Comparison of ENCODE assay signal across 18 mouse cellular contexts in genomic region chr11:60231326-60231725, GRCm38 (mm10). TPM values are rescaled to one million over a fixed set of nuclear protein-coding genes. Genes with fewer than 3 reads are reported as not detected.
DNase-seq lines count a peak whose midpoint lies in the region; ATAC-seq lines count a peak whose summit lies in the region.
"Had no signal": no experiment of that assay in that cellular context is flagged by ENCODE, and none has a peak within 500 bp of the region (broad histone marks: within the 10 kb centered on the region; RNA-seq: fewer than 3 reads in every experiment).

No protein-coding gene starts in this region.

- 74% methylated on average over 3 of the region's 3 CpGs for WGBS in hindbrain, embryonic 16.5 days
- WGBS in hindbrain, embryonic 14.5 days: 62% methylated on average over 3 of the region's 3 CpGs
- WGBS in midbrain, embryonic 10.5 days: 62% methylated on average over 3 of the region's 3 CpGs
- WGBS in midbrain, embryonic 16.5 days: 42% methylated on average over 3 of the region's 3 CpGs
- 75% methylated on average over 3 of the region's 3 CpGs for WGBS in limb, embryonic 10.5 days

- H3K27me3 ChIP-seq in hindbrain, embryonic 16.5 days (replicated peaks; ENCODE audit: control insufficient read depth, insufficient read depth, low read length): no peaks in the 10 kb centered on the region
- no peaks in the 10 kb centered on the region for H3K27me3 ChIP-seq in hindbrain, embryonic 14.5 days (ENCODE audit: control insufficient read depth, insufficient read depth, low read length)
- H3K27me3 ChIP-seq in midbrain, embryonic 10.5 days (ENCODE audit: low read depth, poor library complexity, severe bottlenecking): no peaks in the 10 kb centered on the region
- H3K27me3 ChIP-seq in midbrain, embryonic 16.5 days (ENCODE audit: control insufficient read depth, insufficient read depth, low read depth, low read length): no peaks in the 10 kb centered on the region
- H3K27me3 ChIP-seq in limb, embryonic 10.5 days (ENCODE audit: low read depth, poor library complexity, severe bottlenecking): no peaks in the 10 kb centered on the region
- H3K27me3 ChIP-seq: heart, embryonic 13.5 days; neural tube, embryonic 13.5 days had no signal

- no peaks in the 10 kb centered on the region for H3K9me3 ChIP-seq in hindbrain, embryonic 16.5 days (ENCODE audit: control insufficient read depth, low read length)
- H3K9me3 ChIP-seq in hindbrain, embryonic 14.5 days (ENCODE audit: control insufficient read depth, low read length): no peaks in the 10 kb centered on the region
- no peaks in the 10 kb centered on the region for H3K9me3 ChIP-seq in midbrain, embryonic 10.5 days (replicated peaks)
- no peaks in the 10 kb centered on the region for H3K9me3 ChIP-seq in midbrain, embryonic 16.5 days (replicated peaks; ENCODE audit: control insufficient read depth, low read length, poor library complexity, severe bottlenecking)
- no peaks in the 10 kb centered on the region for H3K9me3 ChIP-seq in limb, embryonic 10.5 days (replicated peaks)
- H3K9me3 ChIP-seq: heart, embryonic 13.5 days; neural tube, embryonic 13.5 days had no signal

- 0 out of 2 replicates have a peak, but pooled peaks have one; percentile 48 for ATAC-seq in hindbrain, embryonic 16.5 days
- no peak for ATAC-seq in hindbrain, embryonic 14.5 days (ENCODE audit: low FRiP score)
- ATAC-seq in midbrain, embryonic 16.5 days: no peak

- 0 out of 2 replicates have a peak, but pooled peaks cover 2% of the 10 kb centered on the region for H3K36me3 ChIP-seq in hindbrain, embryonic 16.5 days (ENCODE audit: control insufficient read depth, insufficient read depth, low read length)
- peaks cover 9% of the 10 kb centered on the region; the same call in 1 of the 2 replicates for H3K36me3 ChIP-seq in hindbrain, embryonic 14.5 days (replicated peaks; ENCODE audit: control insufficient read depth, insufficient read depth)
- no peaks in the 10 kb centered on the region; the same call in 1 of the 2 replicates for H3K36me3 ChIP-seq in midbrain, embryonic 10.5 days
- H3K36me3 ChIP-seq in midbrain, embryonic 16.5 days (ENCODE audit: control insufficient read depth, insufficient read depth, low read length): peaks cover 8% of the 10 kb centered on the region
- no peaks in the 10 kb centered on the region for H3K36me3 ChIP-seq in limb, embryonic 10.5 days

- no peak overlapping the region for H3K9ac ChIP-seq in hindbrain, embryonic 16.5 days (ENCODE audit: low read depth, low read length)
- no peak overlapping the region for H3K9ac ChIP-seq in hindbrain, embryonic 14.5 days
- H3K9ac ChIP-seq in midbrain, embryonic 16.5 days (ENCODE audit: low read depth, low read length): no peak overlapping the region
- H3K9ac ChIP-seq: liver, embryonic 14.5 days; neural tube, embryonic 13.5 days had no signal

- H3K4me2 ChIP-seq in hindbrain, embryonic 16.5 days (ENCODE audit: low read length): no peak overlapping the region
- no peak overlapping the region for H3K4me2 ChIP-seq in hindbrain, embryonic 14.5 days (replicated peaks)
- H3K4me2 ChIP-seq in midbrain, embryonic 16.5 days (ENCODE audit: low read length): no peak overlapping the region
- H3K4me2 ChIP-seq: heart, embryonic 13.5 days; neural tube, embryonic 13.5 days had no signal

- no peak overlapping the region for H3K27ac ChIP-seq in hindbrain, embryonic 16.5 days (ENCODE audit: low read depth, low read length)
- H3K27ac ChIP-seq in hindbrain, embryonic 14.5 days: no peak overlapping the region
- H3K27ac ChIP-seq in midbrain, embryonic 10.5 days (replicated peaks): peak overlapping the region; percentile 53; the same call in 1 of the 2 replicates
- no peak overlapping the region for H3K27ac ChIP-seq in midbrain, embryonic 16.5 days (ENCODE audit: low read length)
- peak overlapping the region; percentile 56; the same call in 1 of the 2 replicates for H3K27ac ChIP-seq in limb, embryonic 10.5 days
- H3K27ac ChIP-seq: heart, embryonic 13.5 days; kidney, postnatal 0 days; liver, embryonic 14.5 days; neural tube, embryonic 13.5 days; stomach, postnatal 0 days had no signal

- peaks cover 3% of the 10 kb centered on the region for H3K4me1 ChIP-seq in hindbrain, embryonic 16.5 days (ENCODE audit: control insufficient read depth, insufficient read depth, low read depth, low read length)
- H3K4me1 ChIP-seq in hindbrain, embryonic 14.5 days (replicated peaks; ENCODE audit: control insufficient read depth, insufficient read depth, low read length): no peaks in the 10 kb centered on the region; the same call in 1 of the 2 replicates
- peaks cover 31% of the 10 kb centered on the region for H3K4me1 ChIP-seq in midbrain, embryonic 10.5 days
- no peaks in the 10 kb centered on the region for H3K4me1 ChIP-seq in midbrain, embryonic 16.5 days (ENCODE audit: control insufficient read depth, insufficient read depth, low read length)
- peaks cover 50% of the 10 kb centered on the region for H3K4me1 ChIP-seq in limb, embryonic 10.5 days

- peak; percentile 60 to 67 for DNase-seq in cerebellum, postnatal 14 days
- DNase-seq in cerebellum, adult 8-10 months: no peak
- DNase-seq in hindbrain, embryonic 14.5 days (ENCODE audit: low spot score): no peak
- no peak for DNase-seq in midbrain, embryonic 10.5 days (ENCODE audit: low spot score)
- DNase-seq in limb, embryonic 10.5 days (ENCODE audit: low spot score): no peak
- DNase-seq: embryo, embryonic 11 days; gastrocnemius, postnatal 14 days; heart, adult 18-20 months; heart, postnatal 4 days; kidney, adult 11 months; right cerebral cortex, adult 18-20 months had no signal

- no peak overlapping the region for H3K4me3 ChIP-seq in hindbrain, embryonic 16.5 days (ENCODE audit: low read length)
- no peak overlapping the region for H3K4me3 ChIP-seq in hindbrain, embryonic 14.5 days (replicated peaks; ENCODE audit: low read length)
- no peak overlapping the region for H3K4me3 ChIP-seq in midbrain, embryonic 10.5 days
- no peak overlapping the region for H3K4me3 ChIP-seq in midbrain, embryonic 16.5 days (ENCODE audit: low read depth, low read length)
- H3K4me3 ChIP-seq in limb, embryonic 10.5 days: no peak overlapping the region
- H3K4me3 ChIP-seq: heart, embryonic 13.5 days; neural tube, embryonic 13.5 days had no signal

RNA-seq across cellular contexts. Expression of gene Srebf1, which starts 8.9 kb away (rescaled TPM):
- 42.5 and 44.8 TPM in 2 replicates for polyA plus RNA-seq in hindbrain, embryonic 16.5 days (2015; fragmentation: Nextera tagmentation; extraction: Ambion mirVana)
- 37.3 and 40.3 TPM in 2 replicates for polyA plus RNA-seq in hindbrain, embryonic 14.5 days (2014; fragmentation: Nextera tagmentation; extraction: Ambion mirVana)
- 47.0 and 51.0 TPM in 2 replicates for polyA plus RNA-seq in midbrain, embryonic 10.5 days (2016; fragmentation: Nextera tagmentation; extraction: Ambion mirVana)
- 31.9 and 34.1 TPM in 2 replicates for polyA plus RNA-seq in midbrain, embryonic 16.5 days (2015; fragmentation: Nextera tagmentation; extraction: Ambion mirVana)
- 56.2 and 56.6 TPM in 2 replicates for polyA plus RNA-seq in limb, embryonic 10.5 days (2016; fragmentation: Nextera tagmentation; extraction: Ambion mirVana)

Comparison
In these comparisons a context has a peak if more than half of its experiments do, and no peak if none do; other contexts are left out.
1. DNase-seq: peak in cerebellum, postnatal 14 days (2 of 2); none in cerebellum, adult 8-10 months (single experiment), hindbrain, embryonic 14.5 days (single experiment), midbrain, embryonic 10.5 days (single experiment) and limb, embryonic 10.5 days (single experiment).
2. H3K27ac ChIP-seq: peak in midbrain, embryonic 10.5 days (single experiment) and limb, embryonic 10.5 days (single experiment); none in hindbrain, embryonic 16.5 days (single experiment), hindbrain, embryonic 14.5 days (single experiment) and midbrain, embryonic 16.5 days (single experiment).